Mouse (Mus musculus): Measurements from ENCODE around the gene Filip1.
A peak's percentile ranks its signal among the peaks of the same experiment; 100 is the strongest.

Filip1 gene

DNA sequence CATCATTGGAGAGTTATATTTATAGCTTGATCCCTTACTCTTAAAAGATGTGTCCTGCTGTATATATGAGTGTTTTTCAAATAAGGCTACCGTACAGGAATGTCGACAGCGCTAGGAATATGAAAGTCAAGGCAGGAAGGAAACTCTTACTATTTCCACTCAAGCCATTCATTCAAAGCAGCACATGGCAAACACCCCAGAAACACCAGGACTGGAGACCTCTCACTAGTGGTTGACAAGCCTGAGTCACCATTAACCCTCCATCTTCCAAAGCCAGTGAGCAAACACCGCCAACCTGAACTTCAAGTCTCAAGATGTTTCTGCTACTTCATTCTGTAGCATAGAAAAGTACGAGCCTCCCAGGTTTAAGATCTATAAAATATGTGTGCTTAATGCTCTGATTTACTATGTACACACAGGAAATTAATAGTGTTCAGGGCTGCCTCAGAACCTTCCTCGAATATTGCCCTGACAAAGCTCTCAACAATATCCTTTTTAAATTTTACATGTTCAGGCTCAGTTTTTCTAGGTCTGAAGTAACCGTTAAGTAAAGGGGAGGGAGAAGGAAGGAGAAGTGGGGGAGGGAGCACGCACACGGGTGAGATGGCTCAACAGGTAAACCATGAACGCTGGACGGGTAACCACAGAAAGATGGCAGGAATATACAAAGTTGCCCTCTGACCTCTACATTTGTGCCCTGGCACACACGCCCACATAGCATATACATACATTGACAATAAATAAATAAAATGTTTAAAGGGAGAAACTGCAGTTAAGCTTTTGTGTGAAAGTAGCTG, 34.2 kb downstream of the Filip1 start:
- DNase-seq, result no peak

DNA sequence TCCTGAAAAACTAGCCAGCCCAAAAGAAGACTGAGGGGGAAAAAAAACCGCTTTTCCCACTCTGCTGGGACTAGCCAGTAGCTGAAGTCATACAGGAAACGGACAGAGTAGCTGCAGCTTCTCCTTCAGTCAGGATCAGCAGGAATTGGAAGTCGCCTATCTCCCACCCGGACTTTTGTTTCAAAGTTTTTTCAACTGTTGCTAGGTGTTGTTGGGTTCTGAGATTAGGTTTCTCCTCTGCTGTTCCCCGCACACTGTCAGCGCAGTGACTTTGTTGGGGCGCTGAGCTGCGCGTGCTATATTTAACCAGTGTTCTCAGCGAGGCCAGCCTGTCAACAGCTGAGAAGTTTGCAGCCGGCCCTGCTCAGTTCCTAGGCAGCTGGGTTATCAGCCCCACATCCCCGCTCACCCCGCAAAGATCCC, 35.1 kb downstream of the Filip1 start:
- DNase-seq, result no peak

DNA sequence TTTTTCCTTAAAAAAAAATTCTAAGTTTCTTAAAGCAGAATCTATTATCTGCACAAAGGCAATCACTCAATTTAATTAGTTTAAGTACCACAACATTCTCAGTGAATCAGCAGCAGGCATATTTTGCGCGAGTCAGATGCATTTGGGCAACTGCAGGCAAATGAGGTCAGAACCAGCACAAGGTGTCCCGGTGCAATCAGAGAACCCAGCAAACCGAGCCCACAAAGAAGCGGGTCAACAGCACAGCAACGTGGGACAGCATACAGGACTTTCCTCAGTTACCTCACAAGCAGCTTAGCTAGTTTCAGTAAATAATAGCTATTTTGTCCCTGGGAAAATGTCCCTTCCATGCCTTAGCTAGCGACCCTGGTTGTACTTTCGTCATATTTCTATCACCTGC, 35.9 kb downstream of the Filip1 start:
- no peak for DNase-seq

DNA sequence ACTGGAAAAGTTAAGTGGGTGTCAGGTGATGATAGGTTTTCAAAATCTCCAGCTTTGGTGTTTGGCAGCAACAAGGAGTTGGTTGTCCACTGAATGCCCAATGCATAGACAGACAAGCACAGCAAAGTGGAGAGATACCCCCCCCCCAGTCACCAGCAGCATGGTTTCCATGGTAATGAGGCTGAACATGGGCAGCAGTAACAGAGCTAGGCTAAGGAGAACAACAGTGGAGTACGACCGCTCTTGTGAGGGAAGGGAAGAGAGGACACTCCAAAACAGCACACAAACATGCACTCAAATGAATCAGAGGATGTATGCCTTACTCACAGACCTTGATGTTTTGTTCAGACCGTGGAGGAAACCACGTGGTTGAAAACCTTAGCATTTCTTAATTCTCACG, 37.5 kb downstream of the Filip1 start:
- no peak for DNase-seq

DNA sequence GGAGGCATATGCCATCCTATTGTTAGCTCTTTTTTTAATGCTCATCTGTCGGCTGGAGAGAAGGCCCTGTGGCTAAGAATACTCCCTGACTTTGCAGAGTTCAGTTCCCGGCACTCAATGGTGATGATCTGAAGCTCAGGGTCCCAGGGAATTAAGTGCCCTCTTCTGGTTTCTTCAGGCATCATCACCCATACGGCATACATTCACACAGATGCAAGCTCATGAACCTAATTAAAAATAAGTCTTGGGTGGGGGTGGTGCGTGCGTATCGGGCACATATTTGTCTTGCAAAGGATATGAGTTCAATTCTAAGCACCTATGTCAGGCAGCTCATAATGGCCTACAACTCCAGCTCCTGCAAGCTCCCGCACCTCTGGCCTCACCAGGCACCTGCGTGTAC, 39.1 kb downstream of the Filip1 start:
- DNase-seq, result no peak

DNA sequence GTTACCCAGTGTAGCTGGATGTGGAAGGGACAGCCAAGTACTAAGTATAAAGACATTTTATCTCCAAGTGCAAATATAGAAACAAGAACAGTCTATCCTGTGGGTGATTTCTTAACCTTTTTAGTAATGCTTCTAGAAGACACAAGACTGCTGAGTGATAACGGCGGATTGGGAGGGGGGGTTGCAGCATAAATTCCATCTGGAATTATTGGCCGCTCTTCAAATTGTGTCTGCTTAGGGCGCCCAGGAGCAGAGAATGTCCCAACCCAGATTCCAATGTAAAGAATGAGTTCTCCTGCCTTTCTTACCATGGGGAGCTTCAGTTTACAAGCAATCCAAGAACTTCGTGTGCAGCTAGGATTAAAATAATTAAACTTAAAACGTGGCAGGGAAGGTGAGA, 39.9 kb downstream of the Filip1 start:
- DNase-seq, result no peak

DNA sequence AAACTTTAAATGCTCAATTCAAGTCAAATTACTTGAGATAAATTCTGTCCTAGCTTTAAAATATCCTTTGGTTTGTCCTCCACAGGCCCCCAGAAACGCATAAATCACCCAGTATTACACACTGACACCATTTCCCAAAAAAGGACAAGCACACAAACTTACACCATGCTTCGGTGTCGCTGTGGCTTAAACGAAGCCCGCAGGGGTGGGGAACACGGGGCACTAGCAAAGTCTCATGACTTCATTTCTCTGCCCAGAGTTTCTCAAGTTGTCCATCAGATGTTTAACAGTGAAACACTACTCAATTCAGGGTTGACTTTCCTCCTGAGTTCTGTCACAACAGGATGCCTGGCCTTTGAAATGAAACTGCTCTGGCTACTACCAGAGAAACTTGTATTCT, 41.0 kb downstream of the Filip1 start:
- DNase-seq, result no peak

DNA sequence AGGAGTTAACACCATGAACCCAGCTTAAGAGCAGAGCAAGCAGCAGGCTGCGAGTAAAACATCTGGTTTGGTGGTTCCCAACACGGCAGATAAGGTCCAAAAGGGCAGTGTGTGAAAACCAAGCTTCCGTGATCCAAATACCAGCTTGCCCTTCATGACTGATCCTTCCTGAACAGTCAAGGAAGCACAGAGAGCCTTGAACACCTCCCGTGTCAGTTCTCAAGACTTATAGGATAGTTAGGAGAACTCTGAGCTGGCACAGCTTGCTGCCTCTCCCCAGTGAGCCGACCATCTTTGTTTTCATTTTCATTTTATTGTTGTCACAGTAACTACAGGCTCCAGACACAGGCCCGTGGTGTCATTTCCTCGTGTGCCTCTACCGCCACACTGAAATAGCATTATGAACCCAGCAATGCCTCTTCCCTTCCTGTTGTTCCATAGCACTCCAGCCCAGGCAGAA, 42.0 kb downstream of the Filip1 start:
- DNase-seq, result no peak

DNA sequence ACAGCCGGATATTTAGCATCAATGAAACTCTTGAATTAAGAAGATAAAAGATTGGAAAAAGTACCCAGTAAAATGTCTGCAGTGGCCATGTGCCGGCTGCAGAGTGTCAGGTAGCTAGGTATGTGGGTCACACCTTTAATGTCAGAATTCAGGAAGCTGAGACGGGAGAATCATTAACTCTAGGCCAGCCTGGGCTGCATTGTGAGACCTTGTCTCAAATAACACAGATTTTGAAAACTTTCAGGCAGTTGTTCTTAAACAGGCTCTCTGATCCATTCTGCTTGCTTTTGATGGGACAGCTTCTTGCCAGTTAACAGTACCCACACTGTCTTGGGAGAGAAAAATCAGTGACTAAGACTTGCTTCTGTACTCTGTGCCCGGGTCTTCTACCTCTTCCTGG, 43.1 kb downstream of the Filip1 start:
- no peak for DNase-seq

DNA sequence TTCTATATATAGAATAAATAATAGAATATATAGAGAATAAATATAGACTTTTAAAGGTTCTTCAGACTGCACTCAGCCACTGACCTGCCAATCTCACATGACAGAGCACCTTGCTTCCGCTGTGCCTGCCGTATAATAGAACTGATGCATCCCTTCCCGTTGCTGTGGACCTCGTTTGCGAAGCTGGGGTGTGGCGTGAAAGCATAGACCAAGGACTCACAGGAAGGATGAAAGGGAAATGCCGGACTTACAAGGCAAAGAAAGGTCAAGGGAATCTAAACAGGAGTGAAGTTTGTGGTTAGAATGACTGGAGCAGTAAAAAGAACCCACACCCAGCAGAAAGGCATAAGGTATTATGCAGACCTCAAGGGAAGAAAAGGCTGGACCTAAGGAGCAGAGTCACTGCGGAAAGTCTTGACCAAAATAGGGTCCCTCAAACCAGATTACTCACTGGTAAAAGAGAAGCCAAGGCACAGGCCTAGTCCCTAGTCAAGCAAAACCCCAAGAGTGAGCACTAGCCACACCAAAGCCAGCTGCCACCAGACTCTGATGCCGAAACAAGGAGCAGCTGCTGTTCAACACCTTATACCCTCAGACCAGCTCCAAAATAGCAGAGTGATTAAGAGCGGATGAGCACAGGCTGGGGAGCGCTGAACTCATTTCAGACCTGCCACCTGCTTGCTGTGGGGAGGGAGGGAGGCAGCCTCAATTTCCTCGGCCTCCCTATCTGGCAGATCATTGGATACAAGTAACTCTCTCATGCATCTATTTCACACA, 45.8 kb downstream of the Filip1 start:
- no peak for DNase-seq

DNA sequence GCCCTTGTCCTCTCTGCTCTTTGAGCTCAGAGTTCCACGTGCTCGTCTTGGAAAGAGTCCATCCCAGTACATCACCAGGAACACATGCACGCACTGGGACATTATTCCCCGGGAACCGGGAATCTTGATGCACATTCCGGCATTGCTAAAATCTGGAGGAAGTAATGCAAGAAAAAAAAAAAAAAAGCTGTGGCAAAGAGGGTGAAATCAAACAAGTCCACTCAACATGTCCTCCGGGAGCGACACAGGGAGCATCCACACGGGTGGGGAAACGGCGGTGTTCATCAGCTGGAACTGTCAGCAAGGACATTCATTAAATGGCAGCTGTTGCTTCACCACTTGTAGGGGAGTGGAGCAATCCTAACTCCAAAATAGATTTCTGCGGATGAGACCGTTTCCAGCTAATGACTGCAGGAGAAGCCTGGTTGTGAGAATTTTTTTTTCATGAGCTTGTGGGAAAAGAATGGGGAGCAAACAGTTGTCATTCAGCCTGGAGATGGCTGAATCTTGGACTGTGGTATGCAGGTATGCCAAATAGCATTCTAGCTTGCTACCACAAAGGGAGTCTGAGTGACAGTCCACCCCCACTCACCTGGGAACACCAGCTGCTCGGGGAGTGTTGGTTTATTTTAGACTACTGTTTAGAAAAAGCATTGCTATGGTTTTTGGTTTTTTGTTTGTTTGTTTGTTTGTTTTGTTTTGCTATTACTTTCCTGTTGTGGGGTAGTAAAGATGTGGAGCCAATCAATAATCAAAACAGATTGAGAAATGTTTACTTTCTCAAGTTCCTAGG, 46.9 kb downstream of the Filip1 start:
- DNase-seq, result no peak

DNA sequence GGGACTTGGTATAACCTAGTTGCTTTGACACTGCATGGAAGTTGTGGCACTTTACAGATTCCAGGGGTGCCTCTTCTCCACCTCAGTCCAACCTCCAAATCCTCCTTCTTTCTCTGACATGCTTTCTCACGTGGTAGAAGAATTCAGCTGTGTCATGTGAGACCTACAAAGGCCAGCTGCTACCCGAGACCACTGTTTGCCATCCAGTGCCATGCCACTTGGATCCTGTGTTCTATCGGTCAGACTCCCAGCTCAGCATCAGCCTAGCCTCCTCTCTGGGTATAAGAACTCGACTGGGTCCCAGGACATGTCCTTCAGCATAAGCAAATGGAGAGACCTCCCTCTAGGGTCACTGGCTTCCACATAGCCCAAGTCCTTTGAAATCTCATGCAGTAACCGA, 47.6 kb downstream of the Filip1 start:
- DNase-seq, result no peak

DNA sequence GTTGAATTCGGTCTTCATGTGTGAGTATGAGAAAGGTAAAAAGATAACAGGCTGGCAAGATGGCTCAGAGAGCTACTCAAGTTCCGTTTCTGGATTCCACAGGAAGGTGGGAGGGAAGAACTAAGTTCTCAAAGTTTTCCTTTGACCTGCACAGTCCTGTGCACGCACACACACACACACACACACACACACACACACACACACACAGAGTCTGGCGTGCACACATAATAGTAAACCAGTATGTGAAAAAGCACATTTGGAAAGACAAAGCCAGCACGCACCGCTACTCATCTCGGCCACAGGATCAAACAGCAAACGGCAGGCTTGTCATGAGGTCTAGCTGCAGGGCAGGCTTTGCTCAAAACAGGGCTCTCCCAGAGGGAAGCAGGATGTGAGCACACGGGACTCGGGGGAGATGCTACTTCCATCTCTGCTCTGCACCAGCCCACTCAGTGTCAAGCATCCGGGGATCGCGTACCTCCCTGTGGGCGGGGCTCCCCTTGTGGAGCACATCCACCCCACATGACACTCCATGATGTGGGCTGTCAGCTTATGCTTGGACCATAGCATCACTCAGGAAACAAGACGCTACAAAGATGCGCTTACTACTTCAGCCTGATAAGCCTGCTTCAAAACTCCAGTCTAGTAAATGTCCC, 50.9 kb downstream of the Filip1 start:
- peak; percentile 2 for DNase-seq

DNA sequence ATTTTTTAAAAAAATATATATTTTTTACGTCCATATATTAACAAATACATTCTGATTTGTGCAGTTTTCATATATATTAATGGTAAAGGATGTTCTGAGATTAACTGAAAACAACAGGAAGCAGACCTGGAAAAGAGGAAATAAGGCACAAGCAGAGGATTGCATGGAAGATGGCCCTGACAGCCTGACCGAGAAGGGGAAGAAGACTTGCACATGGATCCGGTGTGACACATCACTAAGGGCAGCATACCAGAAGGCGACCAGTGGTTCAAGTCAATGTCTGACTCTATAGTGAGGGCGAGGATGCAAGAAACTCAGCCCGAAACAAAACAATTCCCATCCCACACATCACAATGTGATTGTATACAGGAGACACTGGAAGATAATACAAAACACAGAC, 52.2 kb downstream of the Filip1 start:
- no peak for DNase-seq

DNA sequence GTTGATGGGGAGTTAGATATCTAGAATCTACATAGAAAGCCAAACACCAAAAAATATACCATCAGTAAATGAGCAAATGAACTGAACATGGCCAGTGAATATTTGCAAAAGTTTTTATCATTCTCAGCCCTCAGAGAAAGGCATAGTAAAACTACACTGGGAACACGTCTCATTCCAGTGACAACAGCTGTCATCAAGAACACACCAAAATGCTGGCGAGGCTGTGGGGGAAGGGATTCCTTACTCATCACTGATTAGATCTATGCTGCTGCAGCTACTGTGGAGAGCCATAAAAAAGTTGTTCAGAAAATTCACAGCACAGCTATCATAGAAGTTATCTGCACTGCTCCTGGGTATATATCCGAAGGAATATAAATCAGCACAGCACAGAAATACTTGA, 54.3 kb downstream of the Filip1 start:
- DNase-seq, result no peak

DNA sequence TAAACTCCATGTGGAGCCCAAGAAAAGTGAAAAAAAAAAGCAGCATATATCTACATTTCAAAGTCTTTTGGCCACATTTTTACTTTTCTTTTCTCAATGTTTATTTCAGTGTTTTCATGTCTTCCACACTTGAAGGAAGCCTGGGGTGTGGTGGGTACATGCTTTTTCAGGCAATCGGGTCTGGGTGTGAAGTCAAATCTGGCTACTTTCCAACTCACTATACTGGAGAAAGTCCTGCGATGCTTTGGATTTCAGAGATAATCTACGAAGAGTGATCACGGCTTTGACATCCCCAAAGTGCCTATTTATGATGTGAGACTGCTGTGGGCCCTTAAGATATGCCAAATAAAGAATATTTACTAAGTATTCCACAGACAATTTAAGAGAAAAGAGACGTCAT, 57.7 kb downstream of the Filip1 start:
- no peak for DNase-seq

DNA sequence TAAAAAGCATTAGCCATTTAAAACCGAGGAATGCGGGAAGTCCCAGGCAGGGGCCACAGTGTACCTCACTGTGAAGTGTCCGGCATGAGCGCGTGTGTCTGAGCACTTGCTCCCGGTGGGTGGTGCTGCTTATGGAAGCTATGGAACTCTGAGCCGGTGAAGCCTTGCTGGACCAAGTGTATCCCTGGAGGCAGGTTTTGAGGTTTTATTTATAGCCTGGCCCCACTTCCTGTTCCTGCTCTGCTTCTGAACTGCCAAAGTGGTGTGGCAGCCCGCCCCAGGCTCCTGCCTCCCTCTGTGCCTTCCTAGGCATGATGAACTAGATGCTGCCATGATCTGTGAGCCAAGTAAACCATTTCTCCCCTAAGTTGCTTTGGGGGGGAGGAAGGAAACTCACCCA, 60.7 kb downstream of the Filip1 start:
- DNase-seq, result no peak

DNA sequence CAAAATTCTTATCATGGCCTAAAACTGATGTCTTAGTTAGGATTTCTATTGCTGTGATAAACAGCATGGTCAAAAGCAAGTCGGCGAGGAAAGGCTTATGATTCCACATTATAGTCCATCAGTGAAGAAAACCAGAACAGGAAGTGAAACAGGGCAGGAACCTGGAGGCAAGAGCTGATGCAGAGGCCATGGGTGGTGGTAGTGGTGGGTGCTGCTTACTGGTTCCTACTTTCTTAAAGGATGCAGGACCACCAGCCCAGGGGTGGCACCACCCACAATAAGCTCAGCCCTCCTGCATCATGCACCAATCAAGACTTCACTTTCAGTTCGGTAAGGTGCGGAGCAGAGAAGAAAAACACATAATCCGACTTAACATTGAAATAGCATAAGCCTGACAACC, 61.3 kb downstream of the Filip1 start:
- no peak for DNase-seq

DNA sequence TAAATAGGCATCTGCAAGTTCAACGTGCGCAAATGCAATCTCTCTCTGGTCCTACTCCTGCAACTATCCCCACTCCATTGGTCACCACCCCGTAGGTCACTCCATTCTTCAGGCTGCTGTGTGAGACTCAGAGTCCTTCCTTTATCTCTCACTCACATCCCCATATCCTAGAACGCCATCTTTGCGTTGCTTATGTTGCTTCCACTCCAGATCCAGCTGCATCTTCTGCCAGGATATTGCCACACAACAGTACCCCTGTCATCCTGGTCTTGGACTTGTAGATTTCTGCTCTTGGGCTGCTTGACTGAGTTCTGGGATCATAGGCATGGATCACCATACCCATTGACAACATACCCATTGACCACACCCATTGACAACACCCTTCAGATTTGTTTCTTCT, 62.0 kb downstream of the Filip1 start:
- no peak for DNase-seq

DNA sequence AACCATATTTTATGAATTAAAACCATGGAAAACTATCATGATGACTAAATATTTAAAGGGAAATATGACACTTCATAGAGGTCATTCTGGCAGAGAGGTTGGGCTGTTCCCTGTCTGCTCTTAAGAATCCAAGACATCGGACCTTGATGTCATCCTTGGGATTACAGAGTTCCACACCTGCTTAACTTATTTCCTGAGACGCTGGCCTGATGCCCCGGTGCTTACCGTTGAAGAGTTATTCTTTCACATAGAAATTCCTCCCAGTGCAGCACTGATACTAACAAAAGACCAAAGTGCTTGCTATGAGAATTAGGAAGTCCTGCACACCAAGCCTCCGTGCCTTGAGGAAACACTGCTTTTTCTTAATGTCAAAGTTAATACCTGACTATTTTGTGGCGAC, 62.6 kb downstream of the Filip1 start:
- DNase-seq, result no peak

DNA sequence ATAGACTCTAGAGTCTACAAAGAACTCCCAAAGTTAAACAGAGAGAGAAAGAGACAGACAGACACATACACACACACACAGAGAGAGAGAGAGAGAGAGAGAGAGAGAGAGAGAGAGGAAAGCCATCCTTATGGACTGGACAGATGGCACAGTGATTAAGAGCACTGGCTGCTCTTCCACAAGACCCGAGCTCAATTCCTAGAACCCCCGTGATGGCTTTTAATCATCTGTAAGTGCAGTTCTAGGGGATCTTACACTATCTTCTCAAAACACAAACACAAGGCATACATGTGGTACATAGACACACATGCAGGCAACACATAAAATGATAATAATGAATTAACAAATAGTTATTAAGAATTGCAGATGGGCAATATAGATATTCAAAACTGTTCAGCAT, 64.3 kb downstream of the Filip1 start:
- no peak for DNase-seq

DNA sequence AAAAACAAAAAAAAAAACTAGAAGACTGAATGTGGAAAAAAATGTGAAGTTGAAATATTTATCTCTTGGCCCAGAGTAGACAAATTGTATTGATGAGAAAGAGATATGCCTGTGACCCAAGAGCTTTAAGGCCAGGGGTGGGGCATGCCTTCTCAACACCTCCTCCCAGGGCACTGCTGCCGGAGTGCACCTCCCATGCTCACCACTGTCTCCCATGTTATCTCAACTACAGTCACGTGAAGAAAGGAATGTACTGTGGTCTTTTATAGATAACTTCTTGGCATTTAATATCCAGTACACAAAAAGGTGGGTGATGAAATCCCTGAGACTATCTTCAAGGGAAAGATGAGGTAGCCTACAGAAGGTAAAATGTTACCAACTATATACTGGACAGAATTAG, 64.7 kb downstream of the Filip1 start:
- DNase-seq, result no peak

DNA sequence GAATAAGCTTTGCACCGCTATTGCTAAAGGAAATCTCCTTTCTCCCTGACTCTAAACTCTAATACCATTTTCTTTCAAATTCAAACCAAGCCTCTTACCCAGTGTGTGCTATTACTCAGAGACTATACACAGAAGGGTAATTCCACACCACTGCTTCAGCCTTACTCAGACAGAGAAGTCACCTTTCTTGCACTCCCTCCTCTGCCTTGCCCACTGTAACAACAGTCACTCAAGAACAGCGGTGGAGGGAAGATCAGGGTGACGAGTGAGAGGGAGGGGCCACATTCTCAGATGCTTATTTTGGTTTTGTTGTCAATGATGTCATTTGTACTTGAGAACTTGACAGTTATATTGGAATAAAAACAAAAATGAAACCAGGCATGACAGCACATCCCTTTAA, 65.2 kb downstream of the Filip1 start:
- DNase-seq, result no peak

All from cerebellum, adult 11 months (tissue).